Mouse (Mus musculus) forebrain, embryonic 11.5 days (tissue): ENCODE data around the gene Polr1a. TPM values are rescaled to one million over a fixed set of nuclear protein-coding genes. Genes with fewer than 3 reads are reported as not detected.
"Not testable (repeated sequence)": the region's sequence is repeated elsewhere in the genome, so short reads cannot be mapped to it uniquely, and the experiment has no call there.

ENCODE experiments used
- ATAC-seq: fragments of 200-750 bp; cut with Nextera tagmentation; replicated peaks from 2 replicates; pipeline ENCODE4 v1.8.0; 2017; ENCODE audit warnings: moderate TSS enrichment; ENCODE audit not compliant: low FRiP score
- DNase-seq: peaks from one replicate; pipeline ENCODE4 v3.0.0-alpha.2; 2017; ENCODE audit warnings: low spot score
- H3K27ac ChIP-seq: fragments of 300-500 bp; sonication (generic); 2 replicates; pipeline ENCODE4 v1.5.1; 2014; ENCODE audit warnings: low read depth, low read length
- H3K27me3 ChIP-seq: fragments of 300-500 bp; sonication (generic); 2 replicates; pipeline ENCODE4 v1.6.1; 2014; ENCODE audit warnings: mild to moderate bottlenecking, low read length, mixed read lengths; ENCODE audit not compliant: control insufficient read depth, insufficient read depth
- H3K36me3 ChIP-seq: fragments of 300-500 bp; sonication (generic); 2 replicates; pipeline ENCODE4 v1.6.1; 2014; ENCODE audit warnings: mild to moderate bottlenecking, low read length, moderate library complexity, mixed read lengths; ENCODE audit not compliant: control insufficient read depth, insufficient read depth
- H3K4me1 ChIP-seq: fragments of 300-500 bp; sonication (generic); replicated peaks from 2 replicates; pipeline ENCODE4 v1.6.1; 2014; ENCODE audit warnings: low read length, mixed read lengths; ENCODE audit not compliant: control insufficient read depth, insufficient read depth
- H3K4me2 ChIP-seq: fragments of 300-500 bp; sonication (generic); 2 replicates; pipeline ENCODE4 v1.6.1; 2014; ENCODE audit warnings: low read depth, mild to moderate bottlenecking, low read length, moderate library complexity, mixed read lengths; ENCODE audit not compliant: severe bottlenecking
- H3K4me3 ChIP-seq: fragments of 300-500 bp; sonication (generic); 2 replicates; pipeline ENCODE4 v1.5.1; 2014; ENCODE audit warnings: low read depth, low read length
- H3K9ac ChIP-seq: fragments of 300-500 bp; sonication (generic); 2 replicates; pipeline ENCODE4 v1.6.1; 2014; ENCODE audit warnings: low read length
- H3K9me3 ChIP-seq: fragments of 300-500 bp; sonication (generic); 2 replicates; pipeline ENCODE4 v1.6.1; 2016; ENCODE audit warnings: low read length, mixed read lengths; ENCODE audit not compliant: control insufficient read depth
- WGBS: fragments of 180-500 bp; shearing (Covaris S2); extraction: QIAGEN DNeasy Blood & Tissue Kit; methylation state at CpG from one replicate; pipeline ENCODE4 v1.1.7; 2014; 5-methylcytosine and 5-hydroxymethylcytosine counted together
- polyA plus RNA-seq: library from polyadenylated mRNA; unstranded; fragments of >200 nt; fragmentation: Nextera tagmentation; extraction: Ambion mirVana; gene quantifications from 2 replicates; pipeline ENCODE4 v1.2.1, GENCODE M21; 2014

Gene Polr1a
- polyA plus RNA-seq, 1 experiment from 2014 or later = 38.5 TPM

DNA sequence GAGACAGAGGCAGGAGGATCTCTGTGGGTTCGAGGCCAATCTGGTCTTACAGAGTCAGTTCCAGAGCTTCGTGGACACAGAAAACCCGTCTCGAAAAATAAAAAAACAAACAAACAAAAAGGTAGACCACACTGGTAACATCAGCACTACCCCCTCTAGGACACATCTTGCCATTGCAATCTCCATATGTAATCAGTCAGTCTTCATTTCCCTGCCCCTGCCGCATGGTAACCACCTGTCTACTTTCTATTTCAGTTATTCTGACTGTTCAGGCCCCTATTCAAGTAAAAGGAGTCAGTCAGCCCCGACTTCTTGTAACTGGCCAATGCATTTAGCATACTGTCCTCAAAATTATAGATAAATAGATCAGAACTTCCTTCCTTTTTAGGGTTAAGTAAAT lies 987 bp downstream of the Polr1a start:
- Histone ChIP-seq H3K36me3 (no peaks in the 10 kb centered on the region; the same call in 1 of the 2 replicates), H3K9ac (no peak overlapping the region; the same call in 1 of the 2 replicates), H3K9me3 (no peaks in the 10 kb centered on the region), H3K27me3 (no peaks in the 10 kb centered on the region), H3K4me1 (no peaks in the 10 kb centered on the region), H3K27ac (no peak overlapping the region), H3K4me3 (peak overlapping the region; percentile 80), H3K4me2 (peak overlapping the region; percentile 49)
- 84% methylated on average over 6 of the region's 6 CpGs for WGBS
- ATAC-seq = no peak
- DNase-seq = no peak

DNA sequence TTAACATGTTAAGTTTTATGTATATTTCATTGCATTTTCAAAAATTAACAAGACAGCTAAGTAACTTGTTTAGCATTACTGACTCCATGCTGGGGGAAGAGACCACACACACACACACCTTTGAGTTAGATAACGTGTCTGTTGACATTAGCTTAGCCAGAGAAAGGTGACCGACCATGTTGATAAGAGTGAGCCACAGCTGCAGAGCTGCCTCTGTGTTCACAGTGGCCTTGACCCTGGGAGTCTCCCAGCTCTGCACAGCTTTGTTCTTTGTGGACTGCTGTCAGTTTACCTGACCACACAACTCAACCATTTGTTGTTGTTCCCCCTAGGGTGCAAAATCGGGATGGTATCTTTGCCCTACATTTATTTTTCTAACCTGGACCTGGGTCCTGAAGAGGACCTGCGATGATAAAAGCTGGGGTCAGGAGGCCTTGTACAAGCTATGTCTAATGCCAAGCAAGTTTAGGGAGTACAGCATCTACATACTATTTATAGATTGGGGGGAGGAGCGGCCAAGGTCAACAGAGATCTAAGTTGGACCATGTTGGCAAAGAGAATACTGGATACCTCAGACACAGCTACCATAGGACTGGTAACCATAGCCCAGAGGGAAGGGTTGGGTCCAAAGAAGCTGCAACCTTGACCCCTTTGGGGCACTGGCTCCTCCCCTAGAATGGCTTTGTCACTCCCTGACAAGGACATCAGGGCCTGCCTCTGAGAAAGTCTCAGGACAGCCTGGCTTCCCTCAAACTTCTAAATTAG lies 3.0 kb downstream of the Polr1a start:
- no peak for DNase-seq
- Histone ChIP-seq H3K4me3 (no peak overlapping the region), H3K4me2 (no peak overlapping the region), H3K27me3 (no peaks in the 10 kb centered on the region), H3K9ac (no peak overlapping the region), H3K36me3 (no peaks in the 10 kb centered on the region; the same call in 1 of the 2 replicates), H3K9me3 (no peaks in the 10 kb centered on the region), H3K27ac (no peak overlapping the region), H3K4me1 (no peaks in the 10 kb centered on the region)
- WGBS = 90% methylated on average over 5 of the region's 5 CpGs
- ATAC-seq = no peak

DNA sequence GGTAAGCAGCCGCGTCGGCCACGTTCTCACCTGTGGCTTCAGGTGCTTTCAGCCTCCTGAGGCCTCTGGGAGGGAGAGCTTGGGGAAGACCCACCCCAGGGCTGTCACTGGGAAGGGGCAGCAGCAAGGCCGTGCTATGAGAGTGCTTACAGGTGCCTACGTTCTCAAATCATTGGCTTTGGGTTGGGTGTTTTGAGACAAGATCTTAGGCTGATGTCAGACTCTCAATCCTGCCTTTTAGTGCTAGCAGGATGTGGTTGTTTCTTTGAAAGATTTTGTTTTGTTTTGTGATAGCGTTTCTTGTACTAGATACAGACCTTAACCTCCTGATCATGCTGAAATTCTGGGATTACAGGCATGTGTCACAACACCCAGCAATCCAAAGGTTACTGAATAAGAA lies 11.9 kb downstream of the Polr1a start:
- no peak overlapping the region for H3K4me3 ChIP-seq
- H3K4me2 ChIP-seq = no peak overlapping the region
- H3K9ac ChIP-seq = no peak overlapping the region
- DNase-seq (no peak), ATAC-seq (no peak)
- H3K4me1 ChIP-seq = no peaks in the 10 kb centered on the region
- H3K9me3 ChIP-seq = no peaks in the 10 kb centered on the region
- H3K36me3 ChIP-seq = peaks cover 3% of the 10 kb centered on the region; the same call in 1 of the 2 replicates
- H3K27ac ChIP-seq = no peak overlapping the region
- WGBS = 97% methylated on average over 7 of the region's 7 CpGs
- H3K27me3 ChIP-seq = no peaks in the 10 kb centered on the region

DNA sequence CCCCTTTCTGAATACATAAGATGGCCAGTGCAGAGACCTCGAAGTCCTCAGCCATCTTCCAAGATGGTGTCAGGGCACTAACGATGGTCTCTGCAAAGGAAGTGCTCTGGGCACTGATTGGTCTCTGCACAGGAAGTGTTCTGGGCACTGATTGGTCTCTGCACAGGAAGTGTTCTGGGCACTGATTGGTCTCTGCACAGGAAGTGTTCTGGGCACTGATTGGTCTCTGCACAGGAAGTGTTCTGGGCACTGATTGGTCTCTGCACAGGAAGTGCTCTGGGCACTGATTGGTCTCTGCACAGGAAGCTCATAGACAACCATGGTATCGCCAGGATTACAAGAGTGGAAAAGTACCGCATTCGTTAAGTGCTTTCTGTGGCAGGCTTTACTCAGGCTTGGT lies 16.4 kb downstream of the Polr1a start:
- not testable (repeated sequence) for H3K27me3 ChIP-seq, H3K27ac ChIP-seq, ATAC-seq, H3K4me3 ChIP-seq, H3K4me1 ChIP-seq, H3K9ac ChIP-seq, H3K9me3 ChIP-seq, H3K4me2 ChIP-seq, H3K36me3 ChIP-seq, DNase-seq
- WGBS = 92% methylated on average over 5 of the region's 5 CpGs

DNA sequence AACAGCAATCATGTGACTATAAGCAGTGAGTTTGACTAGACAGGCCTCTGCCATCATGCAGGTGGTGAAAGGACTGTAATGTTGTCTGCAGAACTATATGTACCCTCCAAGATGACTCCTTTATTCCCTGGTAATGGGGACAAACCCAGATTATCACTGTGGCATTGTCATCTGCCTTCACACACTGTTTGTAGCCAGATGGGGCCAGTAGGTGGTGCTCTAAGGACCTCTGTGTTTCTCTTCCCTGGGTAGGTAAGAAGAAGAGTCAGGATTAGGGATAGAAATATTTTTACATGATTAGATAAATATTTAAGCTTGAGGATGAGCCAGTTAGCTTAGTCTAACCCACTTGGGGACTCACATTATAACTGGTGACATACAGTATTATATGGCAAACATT lies 19.1 kb downstream of the Polr1a start:
- H3K9me3 ChIP-seq = no peaks in the 10 kb centered on the region
- no peak overlapping the region for H3K4me3 ChIP-seq
- ATAC-seq (no peak), DNase-seq (peak; percentile 60)
- no peaks in the 10 kb centered on the region for H3K27me3 ChIP-seq
- no peak overlapping the region for H3K4me2 ChIP-seq
- H3K36me3 ChIP-seq = peaks cover 6% of the 10 kb centered on the region; the same call in 1 of the 2 replicates
- H3K4me1 ChIP-seq = no peaks in the 10 kb centered on the region
- no peak overlapping the region for H3K9ac ChIP-seq
- no peak overlapping the region for H3K27ac ChIP-seq

DNA sequence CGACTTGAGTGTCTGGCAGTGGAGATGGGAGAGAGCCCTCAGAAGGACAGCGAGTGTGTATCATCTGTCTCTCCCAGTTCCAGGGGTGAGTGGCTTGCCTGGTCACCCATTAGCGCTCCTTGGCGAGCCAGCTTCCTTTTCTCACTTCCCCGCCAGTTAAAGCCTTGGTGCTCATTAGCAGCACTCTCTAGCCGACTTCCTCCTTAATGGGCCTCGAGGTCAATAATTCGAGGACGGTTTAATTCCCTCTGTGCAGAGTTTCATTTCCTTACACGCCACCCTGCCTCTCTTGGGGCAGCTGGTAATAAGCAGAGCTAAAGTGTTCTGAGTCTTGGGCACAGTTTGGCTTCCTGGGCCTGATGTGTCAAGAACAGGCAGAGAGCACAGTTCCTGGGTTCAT lies 21.2 kb downstream of the Polr1a start:
- peaks cover 6% of the 10 kb centered on the region; the same call in 1 of the 2 replicates for H3K36me3 ChIP-seq
- WGBS = 90% methylated on average over 10 of the region's 10 CpGs

DNA sequence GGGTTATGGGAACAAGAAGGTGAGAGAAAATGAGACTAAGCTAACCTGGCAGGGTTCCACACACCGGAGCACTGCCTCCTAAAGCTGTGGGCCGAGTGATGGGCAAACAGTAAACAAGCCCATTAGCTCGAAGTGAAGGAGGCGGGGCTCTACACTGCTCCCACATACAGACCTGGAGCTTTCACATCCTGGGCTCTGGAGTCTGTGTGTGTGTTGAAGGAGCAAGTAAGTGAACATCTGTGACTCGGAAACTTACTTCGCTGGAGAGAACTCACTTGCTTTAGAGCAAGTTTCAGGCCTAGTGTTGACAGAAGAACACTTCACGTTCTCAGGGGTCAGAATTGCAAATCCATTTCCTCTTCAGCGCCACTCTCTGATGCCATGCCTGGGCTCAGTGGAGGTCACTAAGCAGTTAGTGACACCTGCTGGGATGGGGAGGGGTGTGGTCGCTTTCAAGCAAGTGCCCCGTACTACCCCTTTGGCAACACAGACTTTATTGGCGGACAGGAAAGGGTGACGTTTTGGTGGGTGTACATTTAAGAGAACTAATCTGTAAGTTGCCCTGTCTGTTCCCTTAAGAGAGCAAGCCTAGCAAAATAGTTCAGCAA lies 22.1 kb downstream of the Polr1a start:
- DNase-seq = no peak
- H3K4me1 ChIP-seq = no peaks in the 10 kb centered on the region
- H3K4me2 ChIP-seq = no peak overlapping the region
- H3K9me3 ChIP-seq = no peaks in the 10 kb centered on the region
- no peak overlapping the region for H3K9ac ChIP-seq
- no peaks in the 10 kb centered on the region for H3K27me3 ChIP-seq
- H3K4me3 ChIP-seq = no peak overlapping the region
- WGBS = 87% methylated on average over 12 of the region's 12 CpGs
- H3K27ac ChIP-seq = no peak overlapping the region
- ATAC-seq = no peak
- peaks cover 6% of the 10 kb centered on the region; the same call in 1 of the 2 replicates for H3K36me3 ChIP-seq

More for the DNA sequence above, 21.2 kb downstream of the Polr1a start:
- Histone ChIP-seq H3K9me3 (no peaks in the 10 kb centered on the region), H3K4me2 (no peak overlapping the region), H3K4me3 (no peak overlapping the region), H3K9ac (no peak overlapping the region), H3K27ac (no peak overlapping the region), H3K4me1 (no peaks in the 10 kb centered on the region), H3K27me3 (no peaks in the 10 kb centered on the region)
- DNase-seq (no peak), ATAC-seq (no peak)

DNA sequence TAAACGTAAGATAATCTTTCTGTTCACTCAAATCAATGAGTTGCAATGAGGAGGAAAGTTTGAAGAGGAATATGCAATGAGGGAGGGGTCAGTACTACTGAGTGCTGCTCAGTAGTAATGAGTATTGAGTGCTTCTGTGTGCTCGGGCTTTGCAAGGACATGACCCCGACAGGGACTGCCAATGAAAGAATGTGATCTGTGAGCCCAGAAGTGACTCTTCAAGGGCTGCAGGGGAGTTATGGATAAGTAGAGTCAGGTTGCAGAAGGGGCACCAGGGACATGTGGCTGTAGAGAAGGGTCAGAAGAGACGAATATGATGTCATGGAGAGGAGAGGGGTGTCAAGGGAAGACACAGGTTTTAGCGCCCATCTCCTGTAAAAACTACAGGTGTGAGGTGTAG lies 23.5 kb downstream of the Polr1a start:
- DNase-seq (no peak), ATAC-seq (no peak)
- no peak overlapping the region for H3K9ac ChIP-seq
- no peaks in the 10 kb centered on the region for H3K27me3 ChIP-seq
- H3K27ac ChIP-seq = no peak overlapping the region
- peaks cover 6% of the 10 kb centered on the region; the same call in 1 of the 2 replicates for H3K36me3 ChIP-seq
- 85% methylated on average over 5 of the region's 5 CpGs for WGBS
- H3K4me3 ChIP-seq = no peak overlapping the region
- no peak overlapping the region for H3K4me2 ChIP-seq
- H3K4me1 ChIP-seq = no peaks in the 10 kb centered on the region
- H3K9me3 ChIP-seq = no peaks in the 10 kb centered on the region
